Mouse (Mus musculus): Measurements from ENCODE around the gene Bysl. TPM values are rescaled to one million over a fixed set of nuclear protein-coding genes. Genes with fewer than 3 reads are reported as not detected.
"Not testable (repeated sequence)": the region's sequence is repeated elsewhere in the genome, so short reads cannot be mapped to it uniquely, and the experiment has no call there.

The Bysl gene
- 35.5 and 37.8 TPM in 2 replicates for polyA plus RNA-seq (2015; fragmentation: Nextera tagmentation; extraction: Ambion mirVana)

- Histone ChIP-seq H3K27me3 (replicated peaks; ENCODE audit: control insufficient read depth, insufficient read depth, low read length) (no peaks in the 10 kb centered on the region), H3K9ac (ENCODE audit: low read depth, low read length) (peak within 1 kb of the TSS; percentile 72), H3K4me2 (ENCODE audit: low read length) (peak within 1 kb of the TSS; percentile 83), H3K4me3 (ENCODE audit: low read length) (peak within 1 kb of the TSS; percentile 71), H3K27ac (ENCODE audit: low read depth, low read length) (peak within 1 kb of the TSS; percentile 76), H3K9me3 (ENCODE audit: control insufficient read depth, low read length) (no peaks in the 10 kb centered on the region), H3K36me3 (ENCODE audit: control insufficient read depth, insufficient read depth, low read length) (peaks cover 16% of the 10 kb centered on the region), H3K4me1 (ENCODE audit: control insufficient read depth, insufficient read depth, low read depth, low read length) (peaks cover 22% of the 10 kb centered on the region)
- WGBS = 0% methylated on average over 57 of the region's 59 CpGs
- ATAC-seq = peak; percentile 96
Observed at GRCm38 (mm10) chr17:47610849-47611660, at the start of gene Bysl, which contains the start of the genes Med20 and Gm20517. TSS of gene Bysl (minus strand) at chr17:47611492. TSS of gene Med20 (plus strand) at chr17:47611582. TSS of gene Gm20517 (plus strand) at chr17:47611589.

DNA sequence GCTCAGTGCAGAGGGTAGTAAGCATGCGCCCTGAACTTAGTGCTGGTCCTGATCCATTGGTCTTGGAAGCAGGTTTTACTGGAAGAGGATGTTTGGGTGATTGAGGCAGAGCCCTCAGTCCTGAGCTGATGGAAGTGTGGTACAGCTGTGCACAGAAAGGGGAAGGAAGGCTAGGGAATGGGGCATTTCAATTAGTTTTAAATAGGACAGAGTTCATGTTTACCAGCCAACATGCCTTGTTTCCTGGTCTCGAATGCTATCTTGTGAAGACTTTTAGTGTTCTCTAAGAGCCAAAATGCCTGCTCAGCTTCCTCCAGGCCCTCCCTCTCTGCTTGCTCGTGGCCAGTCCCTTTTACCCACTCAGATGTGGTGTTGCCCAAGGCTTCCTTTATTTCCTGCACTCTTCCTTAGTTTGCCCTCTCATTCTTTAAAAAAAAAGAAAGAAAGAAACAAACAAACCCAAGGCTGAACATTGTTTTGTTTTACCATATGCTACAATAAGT, 47.5 kb upstream of the Bysl start:
- Histone ChIP-seq H3K27ac (ENCODE audit: low read depth, low read length) (no peak overlapping the region), H3K36me3 (ENCODE audit: control insufficient read depth, insufficient read depth, low read length) (no peaks in the 10 kb centered on the region), H3K9me3 (ENCODE audit: control insufficient read depth, low read length) (no peaks in the 10 kb centered on the region), H3K4me2 (ENCODE audit: low read length) (no peak overlapping the region), H3K4me3 (ENCODE audit: low read length) (no peak overlapping the region), H3K27me3 (replicated peaks; ENCODE audit: control insufficient read depth, insufficient read depth, low read length) (no peaks in the 10 kb centered on the region), H3K9ac (ENCODE audit: low read depth, low read length) (no peak overlapping the region), H3K4me1 (ENCODE audit: control insufficient read depth, insufficient read depth, low read depth, low read length) (no peaks in the 10 kb centered on the region)
- 82% methylated on average over 3 of the region's 3 CpGs for WGBS
- no peak for ATAC-seq

- 90% methylated on average over 4 of the region's 4 CpGs for WGBS
- ATAC-seq = no peak
- Histone ChIP-seq H3K27me3 (replicated peaks; ENCODE audit: control insufficient read depth, insufficient read depth, low read length) (no peaks in the 10 kb centered on the region), H3K36me3 (ENCODE audit: control insufficient read depth, insufficient read depth, low read length) (no peaks in the 10 kb centered on the region), H3K27ac (ENCODE audit: low read depth, low read length) (no peak overlapping the region), H3K4me1 (ENCODE audit: control insufficient read depth, insufficient read depth, low read depth, low read length) (no peaks in the 10 kb centered on the region), H3K4me3 (ENCODE audit: low read length) (no peak overlapping the region), H3K9me3 (ENCODE audit: control insufficient read depth, low read length) (no peaks in the 10 kb centered on the region), H3K4me2 (ENCODE audit: low read length) (no peak overlapping the region), H3K9ac (ENCODE audit: low read depth, low read length) (no peak overlapping the region)
Observed at GRCm38 (mm10) chr17:47657901-47658300, 46.6 kb upstream of the Bysl start.

DNA sequence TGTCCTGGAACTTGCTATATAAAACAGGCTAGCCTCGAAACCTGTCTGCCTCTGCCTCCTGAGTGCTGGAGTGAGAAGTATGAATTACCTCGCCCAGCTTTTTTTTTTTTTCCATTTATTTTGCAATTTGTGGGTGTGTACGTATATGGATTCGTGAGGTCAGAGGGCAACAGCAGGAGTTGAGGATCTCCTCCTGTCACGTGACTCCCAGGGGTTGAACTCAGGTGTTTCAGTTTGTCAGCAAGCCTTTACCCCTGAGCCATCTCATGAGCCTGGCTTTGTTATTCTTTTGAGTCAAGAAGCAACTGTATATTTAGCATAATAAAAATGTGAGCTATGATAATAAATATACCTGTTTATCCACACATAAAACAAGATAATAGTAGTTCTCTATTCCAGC, 44.4 kb upstream of the Bysl start:
- Histone ChIP-seq H3K9me3 (ENCODE audit: control insufficient read depth, low read length) (no peaks in the 10 kb centered on the region), H3K27ac (ENCODE audit: low read depth, low read length) (no peak overlapping the region), H3K4me1 (ENCODE audit: control insufficient read depth, insufficient read depth, low read depth, low read length) (no peaks in the 10 kb centered on the region), H3K36me3 (ENCODE audit: control insufficient read depth, insufficient read depth, low read length) (no peaks in the 10 kb centered on the region), H3K9ac (ENCODE audit: low read depth, low read length) (no peak overlapping the region), H3K4me2 (ENCODE audit: low read length) (no peak overlapping the region), H3K27me3 (replicated peaks; ENCODE audit: control insufficient read depth, insufficient read depth, low read length) (no peaks in the 10 kb centered on the region), H3K4me3 (ENCODE audit: low read length) (no peak overlapping the region)
- WGBS = 82% methylated on average over 5 of the region's 5 CpGs
- no peak for ATAC-seq

DNA sequence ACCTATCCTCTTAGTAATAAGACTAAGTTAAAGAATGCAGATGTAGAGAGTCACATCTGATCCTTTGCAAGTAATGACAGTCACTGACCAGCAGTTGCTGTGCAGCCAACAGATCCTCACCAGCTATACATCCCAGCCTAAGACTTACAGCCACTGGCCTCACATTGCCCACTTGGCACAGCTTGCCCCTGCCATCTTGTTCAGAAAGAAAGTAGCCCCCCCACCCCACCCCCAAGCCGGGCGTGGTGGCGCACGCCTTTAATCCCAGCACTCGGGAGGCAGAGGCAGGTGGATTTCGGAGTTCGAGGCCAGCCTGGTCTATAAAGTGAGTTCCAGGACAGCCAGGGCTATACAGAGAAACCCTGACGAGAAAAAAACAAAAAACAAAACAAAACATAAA, 43.1 kb upstream of the Bysl start:
- not testable (repeated sequence) for H3K9me3 ChIP-seq (ENCODE audit: control insufficient read depth, low read length); ATAC-seq; H3K27me3 ChIP-seq (replicated peaks; ENCODE audit: control insufficient read depth, insufficient read depth, low read length); H3K9ac ChIP-seq (ENCODE audit: low read depth, low read length); H3K27ac ChIP-seq (ENCODE audit: low read depth, low read length); H3K4me1 ChIP-seq (ENCODE audit: control insufficient read depth, insufficient read depth, low read depth, low read length); H3K4me3 ChIP-seq (ENCODE audit: low read length); H3K4me2 ChIP-seq (ENCODE audit: low read length); H3K36me3 ChIP-seq (ENCODE audit: control insufficient read depth, insufficient read depth, low read length)
- WGBS = 91% methylated on average over 8 of the region's 8 CpGs

DNA sequence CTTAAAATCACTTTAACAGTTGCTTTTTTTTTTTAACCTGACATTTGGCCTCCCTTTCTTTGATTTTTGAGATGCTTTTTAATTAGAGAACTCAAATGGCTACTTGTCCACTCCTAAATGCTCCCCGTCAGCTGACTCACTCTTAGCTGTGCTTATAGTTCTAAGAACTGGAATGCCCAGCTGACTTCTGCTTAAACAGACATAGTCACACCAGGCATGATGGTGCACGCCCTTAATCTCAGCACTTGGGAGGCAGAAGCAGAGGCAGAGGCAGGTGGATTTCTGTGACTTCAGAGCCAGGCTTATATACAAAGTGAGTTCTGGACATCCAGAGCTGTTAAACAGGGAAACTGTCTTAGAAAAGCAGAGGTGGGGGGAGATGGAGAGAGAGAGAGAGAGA, 40.7 kb upstream of the Bysl start:
- H3K4me3 ChIP-seq (ENCODE audit: low read length) = no peak overlapping the region
- H3K36me3 ChIP-seq (ENCODE audit: control insufficient read depth, insufficient read depth, low read length) = no peaks in the 10 kb centered on the region
- H3K9ac ChIP-seq (ENCODE audit: low read depth, low read length) = no peak overlapping the region
- H3K27ac ChIP-seq (ENCODE audit: low read depth, low read length) = no peak overlapping the region
- H3K4me2 ChIP-seq (ENCODE audit: low read length) = no peak overlapping the region
- H3K27me3 ChIP-seq (replicated peaks; ENCODE audit: control insufficient read depth, insufficient read depth, low read length) = no peaks in the 10 kb centered on the region
- no peaks in the 10 kb centered on the region for H3K9me3 ChIP-seq (ENCODE audit: control insufficient read depth, low read length)
- no peaks in the 10 kb centered on the region for H3K4me1 ChIP-seq (ENCODE audit: control insufficient read depth, insufficient read depth, low read depth, low read length)
- ATAC-seq = no peak
- 71% methylated on average over 2 of the region's 2 CpGs for WGBS

GRCm38 (mm10) chr17:47648966-47649365, 37.7 kb upstream of the Bysl start:
- WGBS = 39% methylated on average over 4 of the region's 4 CpGs
- no peak for ATAC-seq
- H3K27me3 ChIP-seq (replicated peaks; ENCODE audit: control insufficient read depth, insufficient read depth, low read length) = no peaks in the 10 kb centered on the region
- H3K36me3 ChIP-seq (ENCODE audit: control insufficient read depth, insufficient read depth, low read length) = no peaks in the 10 kb centered on the region
- H3K27ac ChIP-seq (ENCODE audit: low read depth, low read length) = no peak overlapping the region
- no peaks in the 10 kb centered on the region for H3K9me3 ChIP-seq (ENCODE audit: control insufficient read depth, low read length)
- H3K4me3 ChIP-seq (ENCODE audit: low read length) = no peak overlapping the region
- no peak overlapping the region for H3K4me2 ChIP-seq (ENCODE audit: low read length)
- H3K9ac ChIP-seq (ENCODE audit: low read depth, low read length) = no peak overlapping the region
- H3K4me1 ChIP-seq (ENCODE audit: control insufficient read depth, insufficient read depth, low read depth, low read length) = no peaks in the 10 kb centered on the region

DNA sequence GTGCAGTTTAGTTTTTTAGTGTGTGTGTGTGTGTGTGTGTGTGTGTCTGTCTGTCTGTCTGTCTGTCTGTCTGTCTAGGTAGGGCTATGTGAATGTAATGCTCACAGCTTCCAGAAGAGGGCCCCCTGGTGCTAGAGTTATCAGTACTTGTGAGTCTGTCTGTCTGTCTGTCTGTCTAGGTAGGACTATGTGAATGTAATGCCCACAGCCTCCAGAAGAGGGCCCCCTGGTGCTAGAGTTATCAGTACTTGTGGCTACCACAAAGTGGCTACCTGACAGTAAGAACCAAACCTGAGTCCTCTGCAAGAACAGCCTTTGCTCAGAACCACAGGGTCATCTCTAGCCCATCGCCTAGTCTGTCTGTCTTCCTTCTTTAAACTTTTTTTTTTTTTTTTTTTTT, 35.4 kb upstream of the Bysl start:
- no peak for ATAC-seq
- Histone ChIP-seq H3K4me1 (ENCODE audit: control insufficient read depth, insufficient read depth, low read depth, low read length) (no peaks in the 10 kb centered on the region), H3K9me3 (ENCODE audit: control insufficient read depth, low read length) (no peaks in the 10 kb centered on the region), H3K27ac (ENCODE audit: low read depth, low read length) (no peak overlapping the region), H3K9ac (ENCODE audit: low read depth, low read length) (no peak overlapping the region), H3K36me3 (ENCODE audit: control insufficient read depth, insufficient read depth, low read length) (no peaks in the 10 kb centered on the region), H3K4me3 (ENCODE audit: low read length) (no peak overlapping the region), H3K27me3 (replicated peaks; ENCODE audit: control insufficient read depth, insufficient read depth, low read length) (no peaks in the 10 kb centered on the region), H3K4me2 (ENCODE audit: low read length) (no peak overlapping the region)
- 76% methylated on average over 1 of the region's 1 CpGs for WGBS

GRCm38 (mm10) chr17:47642992-47643391, 31.7 kb upstream of the Bysl start:
- H3K27ac ChIP-seq (ENCODE audit: low read depth, low read length) = no peak overlapping the region
- H3K4me2 ChIP-seq (ENCODE audit: low read length) = no peak overlapping the region
- 85% methylated on average over 2 of the region's 2 CpGs for WGBS
- no peaks in the 10 kb centered on the region for H3K4me1 ChIP-seq (ENCODE audit: control insufficient read depth, insufficient read depth, low read depth, low read length)
- ATAC-seq = no peak
- H3K9ac ChIP-seq (ENCODE audit: low read depth, low read length) = no peak overlapping the region
- H3K36me3 ChIP-seq (ENCODE audit: control insufficient read depth, insufficient read depth, low read length) = no peaks in the 10 kb centered on the region
- no peaks in the 10 kb centered on the region for H3K27me3 ChIP-seq (replicated peaks; ENCODE audit: control insufficient read depth, insufficient read depth, low read length)
- no peaks in the 10 kb centered on the region for H3K9me3 ChIP-seq (ENCODE audit: control insufficient read depth, low read length)
- no peak overlapping the region for H3K4me3 ChIP-seq (ENCODE audit: low read length)
